Mouse (Mus musculus) MEL (cell line): ENCODE data around the gene Crnkl1. TPM values are rescaled to one million over a fixed set of nuclear protein-coding genes. Genes with fewer than 3 reads are reported as not detected.

ENCODE experiments used
- DNase-seq: peaks from one replicate; pipeline ENCODE4 v3.0.0; 2011; ENCODE audit warnings: low read depth, low spot score
- H3K27ac ChIP-seq: 2 replicates; pipeline ENCODE4 v1.5.1; 2012; ENCODE audit warnings: low read depth, mild to moderate bottlenecking, control low read depth, low read length, moderate library complexity; ENCODE audit not compliant: control insufficient read depth
- H3K27me3 ChIP-seq, 2 experiments: fragments of 150-350 bp in 1 of 2; sonication (generic) in 1 of 2; 2 replicates each; pipeline ENCODE4 v1.6.1; 2012; ENCODE audit warnings: low read length in 2 of 2, mild to moderate bottlenecking in 2 of 2, improper control_type of control experiment in 1 of 2, moderate library complexity in 1 of 2; ENCODE audit not compliant: insufficient read depth in 2 of 2, control insufficient read depth in 1 of 2
- H3K36me3 ChIP-seq, 2 experiments: 2 replicates each; pipeline ENCODE4 v1.6.1; 2012 to 2014; ENCODE audit warnings: low read length in 2 of 2, improper control_type of control experiment in 1 of 2, inconsistent platforms in 1 of 2, mild to moderate bottlenecking in 1 of 2; ENCODE audit not compliant: insufficient read depth in 2 of 2, control insufficient read depth in 1 of 2
- H3K4me1 ChIP-seq, 2 experiments: fragments of 150-350 bp in 1 of 2; sonication (generic) in 1 of 2; 2 replicates each; pipeline ENCODE4 v1.6.1; 2012; ENCODE audit warnings: low read length in 2 of 2, improper control_type of control experiment in 1 of 2, mild to moderate bottlenecking in 1 of 2; ENCODE audit not compliant: insufficient read depth in 2 of 2, control insufficient read depth in 1 of 2
- H3K4me3 ChIP-seq, 2 experiments: fragments of 150-350 bp in 1 of 2; sonication (generic) in 1 of 2; 2 replicates each; pipeline ENCODE4 v1.5.1; 2012; ENCODE audit warnings: low read depth in 2 of 2, low read length in 2 of 2, mild to moderate bottlenecking in 2 of 2, moderate library complexity in 2 of 2, control low read depth in 1 of 2, improper control_type of control experiment in 1 of 2; ENCODE audit not compliant: control insufficient read depth in 1 of 2, insufficient read depth in 1 of 2
- H3K79me2 ChIP-seq: 2 replicates; pipeline ENCODE4 v1.6.1; 2012; ENCODE audit warnings: mild to moderate bottlenecking, low read length, moderate library complexity; ENCODE audit not compliant: control insufficient read depth, poor library complexity, insufficient read depth
- H3K9ac ChIP-seq: 2 replicates; pipeline ENCODE4 v1.6.1; 2012; ENCODE audit warnings: low read depth, mild to moderate bottlenecking, control low read depth, low read length, moderate library complexity; ENCODE audit not compliant: control insufficient read depth, poor library complexity, severe bottlenecking
- H3K9me3 ChIP-seq: fragments of 150-350 bp; sonication (generic); replicated peaks from 2 replicates; pipeline ENCODE4 v1.6.1; 2012; ENCODE audit warnings: mild to moderate bottlenecking, low read length, improper control_type of control experiment, moderate library complexity; ENCODE audit not compliant: insufficient read depth
- BHLHE40 ChIP-seq: IDR thresholded peaks from 2 replicates; pipeline ENCODE4 v1.6.1; 2012; ENCODE audit warnings: low read depth, mild to moderate bottlenecking, inconsistent platforms, low read length, improper control_type of control experiment, borderline replicate concordance
- CHD1 ChIP-seq: IDR thresholded peaks from 2 replicates; pipeline ENCODE4 v1.6.1; 2012; ENCODE audit warnings: low read depth, mild to moderate bottlenecking, inconsistent platforms, low read length, improper control_type of control experiment
- CHD2 ChIP-seq: IDR thresholded peaks from 2 replicates; pipeline ENCODE4 v1.6.1; 2011; ENCODE audit warnings: low read length, improper control_type of control experiment
- E2F4 ChIP-seq: IDR thresholded peaks from 2 replicates; pipeline ENCODE4 v1.6.1; 2011; ENCODE audit warnings: low read depth, low read length, improper control_type of control experiment, borderline replicate concordance
- ELF1 ChIP-seq: IDR thresholded peaks from 2 replicates; pipeline ENCODE4 v1.6.1; 2014; ENCODE audit warnings: low read depth, mild to moderate bottlenecking, inconsistent platforms, low read length, improper control_type of control experiment, moderate library complexity
- EP300 ChIP-seq, 2 experiments: IDR thresholded peaks; 2 replicates each; pipeline ENCODE4 v1.6.1; 2011; ENCODE audit warnings: improper control_type of control experiment in 2 of 2, low read length in 2 of 2, low read depth in 1 of 2, mild to moderate bottlenecking in 1 of 2
- GATA1 ChIP-seq: IDR thresholded peaks from 2 replicates; pipeline ENCODE4 v1.6.1; 2011; ENCODE audit warnings: low read depth, low read length, improper control_type of control experiment
- HCFC1 ChIP-seq: IDR thresholded peaks from 2 replicates; pipeline ENCODE4 v1.6.1; 2012; ENCODE audit warnings: low read depth, mild to moderate bottlenecking, inconsistent platforms, low read length, improper control_type of control experiment, moderate library complexity
- JUND ChIP-seq: IDR thresholded peaks from 2 replicates; pipeline ENCODE4 v1.6.1; 2011; ENCODE audit warnings: low read depth, mild to moderate bottlenecking, improper control_type of control experiment, low read length
- KAT2A ChIP-seq: conservative IDR thresholded peaks from 2 replicates; pipeline ENCODE4 v1.6.1; 2012; ENCODE audit warnings: low read depth, low read length, improper control_type of control experiment, inconsistent platforms
- MAZ ChIP-seq: IDR thresholded peaks from 2 replicates; pipeline ENCODE4 v1.6.1; 2012; ENCODE audit warnings: low read depth, mild to moderate bottlenecking, inconsistent platforms, low read length, improper control_type of control experiment
- MEF2A ChIP-seq: IDR thresholded peaks from 2 replicates; pipeline ENCODE4 v1.6.1; 2014; ENCODE audit warnings: low read depth, mild to moderate bottlenecking, inconsistent platforms, low read length, improper control_type of control experiment; ENCODE audit not compliant: poor library complexity, insufficient replicate concordance, severe bottlenecking; ENCODE audit errors: extremely low read depth
- MXI1 ChIP-seq: IDR thresholded peaks from 2 replicates; pipeline ENCODE4 v1.6.1; 2011; ENCODE audit warnings: mild to moderate bottlenecking, low read depth, low read length, improper control_type of control experiment
- MYB ChIP-seq: IDR thresholded peaks from 2 replicates; pipeline ENCODE4 v1.6.1; 2011; ENCODE audit warnings: mild to moderate bottlenecking, low read depth, low read length, improper control_type of control experiment
- MYC ChIP-seq: IDR thresholded peaks from 2 replicates; pipeline ENCODE4 v1.6.1; 2011; ENCODE audit warnings: low read depth, mild to moderate bottlenecking, low read length, improper control_type of control experiment, moderate library complexity
- NELFE ChIP-seq: IDR thresholded peaks from 2 replicates; pipeline ENCODE4 v1.6.1; 2011; ENCODE audit warnings: low read depth, low read length, improper control_type of control experiment
- NRF1 ChIP-seq: IDR thresholded peaks from 2 replicates; pipeline ENCODE4 v1.6.1; 2014; ENCODE audit warnings: low read depth, mild to moderate bottlenecking, inconsistent platforms, low read length, improper control_type of control experiment, moderate library complexity; ENCODE audit not compliant: poor library complexity, insufficient read depth, severe bottlenecking
- POLR2A ChIP-seq, 2 experiments: IDR thresholded peaks; 2 replicates each; pipeline ENCODE4 v1.6.1; 2011 to 2012; ENCODE audit warnings: low read length in 2 of 2, mild to moderate bottlenecking in 2 of 2, control low read depth in 1 of 2, improper control_type of control experiment in 1 of 2, low read depth in 1 of 2, moderate library complexity in 1 of 2; ENCODE audit not compliant: control insufficient read depth in 1 of 2, insufficient read depth in 1 of 2, poor library complexity in 1 of 2
- RCOR1 ChIP-seq: IDR thresholded peaks from 2 replicates; pipeline ENCODE4 v1.6.1; 2012; ENCODE audit warnings: low read depth, mild to moderate bottlenecking, inconsistent platforms, low read length, improper control_type of control experiment
- SIN3A ChIP-seq: IDR thresholded peaks from 2 replicates; pipeline ENCODE4 v1.6.1; 2012; ENCODE audit warnings: low read length, improper control_type of control experiment, inconsistent platforms
- TAL1 ChIP-seq: IDR thresholded peaks from 2 replicates; pipeline ENCODE4 v1.6.1; 2012; ENCODE audit warnings: mild to moderate bottlenecking, inconsistent platforms, low read length, moderate library complexity, mixed read lengths
- TBP ChIP-seq: IDR thresholded peaks from 2 replicates; pipeline ENCODE4 v1.8.0; 2011; ENCODE audit warnings: low read depth, low read length, improper control_type of control experiment
- UBTF ChIP-seq: IDR thresholded peaks from 2 replicates; pipeline ENCODE4 v1.6.1; 2012; ENCODE audit warnings: low read depth, mild to moderate bottlenecking, inconsistent platforms, low read length, improper control_type of control experiment, moderate library complexity, borderline replicate concordance; ENCODE audit not compliant: insufficient read depth
- USF1 ChIP-seq: IDR thresholded peaks from 2 replicates; pipeline ENCODE4 v1.6.1; 2014; ENCODE audit warnings: low read depth, mild to moderate bottlenecking, inconsistent platforms, low read length, improper control_type of control experiment, moderate library complexity
- USF2 ChIP-seq, 2 experiments: IDR thresholded peaks; 2 replicates each; pipeline ENCODE4 v1.6.1; 2011 to 2012; ENCODE audit warnings: improper control_type of control experiment in 2 of 2, low read length in 2 of 2, borderline replicate concordance in 1 of 2, inconsistent platforms in 1 of 2, low read depth in 1 of 2, mild to moderate bottlenecking in 1 of 2; ENCODE audit not compliant: insufficient read depth in 1 of 2
- ZMIZ1 ChIP-seq: IDR thresholded peaks from 2 replicates; pipeline ENCODE4 v1.6.1; 2012; ENCODE audit warnings: low read depth, mild to moderate bottlenecking, inconsistent platforms, low read length, improper control_type of control experiment, moderate library complexity
- ZNF384 ChIP-seq: IDR thresholded peaks from 2 replicates; pipeline ENCODE4 v1.6.1; 2012; ENCODE audit warnings: low read depth, mild to moderate bottlenecking, inconsistent platforms, low read length, improper control_type of control experiment
- polyA plus RNA-seq, 2 experiments: library from polyadenylated mRNA; stranded (reverse) in 1 of 2; unstranded in 1 of 2; fragments of >175 nt in 1 of 2; fragments of >200 nt in 1 of 2; gene quantifications; 2 replicates each; pipeline versions ENCODE4 v1.2.1 to v1.2.4; 2012; ENCODE audit warnings: low replicate concordance in 2 of 2, low read depth in 1 of 2; ENCODE audit not compliant: insufficient read length in 2 of 2, insufficient read depth in 1 of 2, missing spikeins in 1 of 2
- total RNA-seq: library from RNA; depleted of rRNA; stranded (reverse); fragments of 300-350 nt; gene quantifications from 2 replicates; pipeline ENCODE4 v1.2.3, GENCODE M21; 2012; rRNA removed

Crnkl1 gene
- 26.9 and 30.3 TPM in 2 replicates for total RNA-seq
- 100 to 1,000 TPM in 1 of 2 experiments, 10 to 100 TPM in 1; 23.8 to 297 TPM for polyA plus RNA-seq

- H3K27me3 ChIP-seq, result peaks cover 0 to under 1% of the 10 kb centered on the region in 2 experiments; a peak in 1 of 4 replicates
- peak within 1 kb of the TSS; percentile 27; the same call in 1 of the 2 replicates for H3K27ac ChIP-seq
- H3K4me1 ChIP-seq, result peaks cover 0 to 5% of the 10 kb centered on the region in 2 experiments; a peak in 1 of 4 replicates
- peak; percentile 96 for DNase-seq
- peaks cover 5% of the 10 kb centered on the region for H3K79me2 ChIP-seq
- peak within 1 kb of the TSS; percentile 85 to 99 for H3K4me3 ChIP-seq
- H3K9ac ChIP-seq, result peak within 1 kb of the TSS; percentile 91
- H3K9me3 ChIP-seq, result no peaks in the 10 kb centered on the region
- peaks cover 0 to 4% of the 10 kb centered on the region in 2 experiments; a peak in 3 of 4 replicates for H3K36me3 ChIP-seq
- TF ChIP-seq ZMIZ1 (no peak), USF1 (no peak), MYB (no peak), UBTF (no peak), RCOR1 (no peak), ZNF384 (peak; percentile 94), TAL1 (no peak), CHD1 (no peak), CHD2 (peak; percentile 30; the same call in 1 of the 2 replicates), NRF1 (peak; percentile 21; the same call in 1 of the 2 replicates), ELF1 (peak; percentile 89), POLR2A (IDR thresholded peaks at IDR 0.05; ENCODE audit: control insufficient read depth in 1 of 2, insufficient read depth in 1 of 2, low read depth in 1 of 2, low read length in 2 of 2, poor library complexity in 1 of 2) (peak; percentile 46 to 77; a peak in 3 of 4 replicates), JUND (no peak), KAT2A (peak; percentile 66; the same call in 1 of the 2 replicates), MXI1 (peak; percentile 96), USF2 (IDR thresholded peaks at IDR 0.05; ENCODE audit: borderline replicate concordance in 1 of 2, insufficient read depth in 1 of 2, low read depth in 1 of 2, low read length in 2 of 2) (no peak), TBP (no peak), EP300 (IDR thresholded peaks at IDR 0.05; ENCODE audit: low read depth in 1 of 2, low read length in 2 of 2) (no peak), HCFC1 (peak; percentile 92), MEF2A (no peak), SIN3A (peak; percentile 99), MYC (no peak), BHLHE40 (no peak), GATA1 (0 out of 2 replicates have a peak, but pooled peaks have one; percentile 11), MAZ (no peak; the same call in 1 of the 2 replicates), E2F4 (peak; percentile 83), NELFE (peak; percentile 83)
Measured at GRCm38 (mm10) chr2:145934339-145935231, at the start of gene Crnkl1, which contains the start of gene Cfap61. TSS of gene Crnkl1 (minus strand) at chr2:145935014. TSS of gene Cfap61 (plus strand) at chr2:145934784.
